Mouse (Mus musculus): ENCODE measurements at regions not wholly inside any gene's neighbourhood (a gene's known extent, or its start where the extent isn't known, plus 50 kb on each side); places are given as distances from the start of the nearest gene placed in this dataset.
A peak's percentile ranks its signal among the peaks of the same experiment; 100 is the strongest.

DNA sequence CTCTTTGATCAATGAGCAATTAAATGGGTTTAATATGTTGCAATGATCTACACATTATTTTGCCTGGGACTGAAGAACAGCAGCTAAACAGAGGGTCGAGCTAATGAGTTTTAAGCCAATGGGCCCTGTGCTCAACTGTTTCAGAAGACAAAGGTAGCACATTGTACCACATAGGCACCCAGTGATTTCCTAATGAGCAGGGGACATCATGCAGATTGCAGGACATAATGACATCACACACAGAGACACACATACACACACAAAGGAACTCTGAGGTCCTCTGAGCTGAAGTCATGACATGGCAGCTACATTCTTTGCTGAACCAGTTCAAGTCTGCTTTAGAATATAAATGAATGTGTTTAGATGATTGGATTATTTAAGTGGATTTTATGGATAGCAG is 71.9 kb downstream of the Zfp330 start:
- Histone ChIP-seq H3K27ac (ENCODE audit: low read depth) (no peak overlapping the region), H3K9me3 (replicated peaks; ENCODE audit: control insufficient read depth, low read length) (no peaks in the 10 kb centered on the region), H3K4me3 (ENCODE audit: low read depth, low read length) (no peak overlapping the region), H3K9ac (replicated peaks; ENCODE audit: low read depth, low read length) (no peak overlapping the region), H3K36me3 (replicated peaks; ENCODE audit: control insufficient read depth, insufficient read depth, low read length) (no peaks in the 10 kb centered on the region), H3K4me2 (ENCODE audit: low read depth, low read length) (no peak overlapping the region), H3K27me3 (ENCODE audit: control insufficient read depth, insufficient read depth, low read length) (no peaks in the 10 kb centered on the region), H3K4me1 (ENCODE audit: control insufficient read depth, insufficient read depth) (no peaks in the 10 kb centered on the region)
- no peak for DNase-seq (ENCODE audit: low spot score)
- no peak for TF ChIP-seq EP300 (IDR thresholded peaks at IDR 0.05; ENCODE audit: low read depth)
- TF ChIP-seq CTCF (IDR thresholded peaks at IDR 0.05; ENCODE audit: low read depth) = no peak
- WGBS = 76% methylated on average over 1 of the region's 1 CpGs
- no peak for ATAC-seq (ENCODE audit: insufficient read depth, low read depth)

GRCm38 (mm10) chr8:82700471-82700870 is 73.5 kb downstream of the Zfp330 start:
- Histone ChIP-seq H3K36me3 (replicated peaks; ENCODE audit: control insufficient read depth, insufficient read depth, low read length) (no peaks in the 10 kb centered on the region), H3K4me3 (ENCODE audit: low read depth, low read length) (no peak overlapping the region), H3K27ac (ENCODE audit: low read depth) (no peak overlapping the region), H3K9ac (replicated peaks; ENCODE audit: low read depth, low read length) (no peak overlapping the region), H3K4me2 (ENCODE audit: low read depth, low read length) (no peak overlapping the region), H3K9me3 (replicated peaks; ENCODE audit: control insufficient read depth, low read length) (no peaks in the 10 kb centered on the region), H3K27me3 (ENCODE audit: control insufficient read depth, insufficient read depth, low read length) (no peaks in the 10 kb centered on the region), H3K4me1 (ENCODE audit: control insufficient read depth, insufficient read depth) (no peaks in the 10 kb centered on the region)
- 59% methylated on average over 1 of the region's 1 CpGs for WGBS
- TF ChIP-seq EP300 (IDR thresholded peaks at IDR 0.05; ENCODE audit: low read depth) (no peak), CTCF (IDR thresholded peaks at IDR 0.05; ENCODE audit: low read depth) (no peak)
- no peak for ATAC-seq (ENCODE audit: insufficient read depth, low read depth)
- DNase-seq (ENCODE audit: low spot score) = no peak

DNA sequence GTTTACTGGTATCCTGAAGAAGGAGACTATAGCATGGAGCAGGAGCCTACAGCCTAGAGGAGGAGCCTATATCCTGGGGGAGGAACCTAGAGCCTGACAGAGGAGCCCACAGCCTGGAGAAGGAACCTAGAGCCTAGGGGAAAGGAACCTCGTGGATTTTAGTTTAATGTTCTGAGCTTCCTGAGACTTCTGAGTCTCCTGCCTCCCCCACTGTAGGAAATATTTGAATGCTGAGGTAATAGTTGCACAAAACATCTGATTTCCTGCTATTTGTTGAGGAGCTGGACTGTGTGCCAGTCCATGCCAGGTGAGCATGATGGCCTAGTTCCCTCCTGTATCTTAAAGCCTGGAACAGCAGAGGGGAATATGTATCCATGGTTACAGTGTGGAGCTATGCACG is 74.7 kb downstream of the Zfp330 start:
- H3K4me2 ChIP-seq (ENCODE audit: low read depth, low read length) = no peak overlapping the region
- H3K36me3 ChIP-seq (replicated peaks; ENCODE audit: control insufficient read depth, insufficient read depth, low read length) = no peaks in the 10 kb centered on the region
- H3K4me3 ChIP-seq (ENCODE audit: low read depth, low read length) = no peak overlapping the region
- no peak overlapping the region for H3K27ac ChIP-seq (ENCODE audit: low read depth)
- 60% methylated on average over 2 of the region's 2 CpGs for WGBS
- no peaks in the 10 kb centered on the region for H3K27me3 ChIP-seq (ENCODE audit: control insufficient read depth, insufficient read depth, low read length)
- no peak for ATAC-seq (ENCODE audit: insufficient read depth, low read depth)
- TF ChIP-seq CTCF (IDR thresholded peaks at IDR 0.05; ENCODE audit: low read depth) = no peak
- no peak for TF ChIP-seq EP300 (IDR thresholded peaks at IDR 0.05; ENCODE audit: low read depth)
- H3K9me3 ChIP-seq (replicated peaks; ENCODE audit: control insufficient read depth, low read length) = no peaks in the 10 kb centered on the region
- no peak overlapping the region for H3K9ac ChIP-seq (replicated peaks; ENCODE audit: low read depth, low read length)
- DNase-seq (ENCODE audit: low spot score) = no peak
- no peaks in the 10 kb centered on the region for H3K4me1 ChIP-seq (ENCODE audit: control insufficient read depth, insufficient read depth)

DNA sequence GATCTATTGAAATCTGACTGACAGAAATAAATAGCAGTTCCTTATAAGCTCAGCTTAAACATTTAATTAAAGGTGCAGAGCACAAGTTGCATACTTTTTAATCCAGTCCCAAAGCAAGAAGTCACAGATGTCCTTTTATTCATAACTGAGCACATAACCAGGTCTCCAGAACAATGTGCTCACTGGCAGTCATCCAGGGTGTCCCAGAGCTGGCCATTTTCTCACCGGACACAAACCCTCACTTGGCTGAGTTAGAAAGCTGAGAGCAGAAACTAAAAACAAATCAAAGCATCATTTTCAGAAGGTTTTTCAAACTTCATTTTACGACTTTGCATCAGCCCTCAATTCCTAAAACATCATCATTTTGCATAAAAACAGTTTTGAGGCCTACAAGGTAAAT is 75.9 kb downstream of the Zfp330 start:
- H3K9ac ChIP-seq (replicated peaks; ENCODE audit: low read depth, low read length) = no peak overlapping the region
- H3K27ac ChIP-seq (ENCODE audit: low read depth) = 0 out of 2 replicates have a peak overlapping the region, but pooled peaks have one; percentile 17
- TF ChIP-seq EP300 (IDR thresholded peaks at IDR 0.05; ENCODE audit: low read depth) (no peak), CTCF (IDR thresholded peaks at IDR 0.05; ENCODE audit: low read depth) (no peak)
- DNase-seq (ENCODE audit: low spot score) (peak; percentile 11), ATAC-seq (ENCODE audit: insufficient read depth, low read depth) (no peak)
- WGBS = 22% methylated on average over 2 of the region's 2 CpGs
- H3K36me3 ChIP-seq (replicated peaks; ENCODE audit: control insufficient read depth, insufficient read depth, low read length) = no peaks in the 10 kb centered on the region
- no peak overlapping the region for H3K4me3 ChIP-seq (ENCODE audit: low read depth, low read length)
- H3K4me2 ChIP-seq (ENCODE audit: low read depth, low read length) = no peak overlapping the region
- H3K9me3 ChIP-seq (replicated peaks; ENCODE audit: control insufficient read depth, low read length) = no peaks in the 10 kb centered on the region
- no peaks in the 10 kb centered on the region for H3K4me1 ChIP-seq (ENCODE audit: control insufficient read depth, insufficient read depth)
- H3K27me3 ChIP-seq (ENCODE audit: control insufficient read depth, insufficient read depth, low read length) = no peaks in the 10 kb centered on the region

GRCm38 (mm10) chr8:82693086-82693485 is 80.9 kb downstream of the Zfp330 start:
- WGBS = 63% methylated on average over 3 of the region's 3 CpGs

DNA sequence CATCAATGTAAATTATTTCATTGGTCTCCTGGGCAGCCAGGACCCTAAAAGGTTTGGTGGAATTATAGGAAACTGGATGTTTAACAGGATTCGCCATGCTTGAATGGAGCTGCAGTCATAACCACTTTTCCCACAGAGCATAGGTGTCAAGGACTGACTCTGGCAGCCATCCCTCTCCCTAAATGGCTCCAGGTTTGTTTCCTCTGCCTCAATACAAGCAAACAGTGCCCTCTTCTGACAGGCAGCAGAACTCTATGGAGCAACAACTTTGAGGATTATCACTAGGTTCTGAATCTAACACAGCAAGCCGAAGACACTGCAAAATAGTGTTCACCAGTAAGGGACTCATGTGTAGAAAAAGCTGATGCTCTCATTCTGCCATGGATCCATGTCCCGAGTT is 84.6 kb downstream of the Zfp330 start:
- ATAC-seq (ENCODE audit: insufficient read depth, low read depth) (no peak), DNase-seq (ENCODE audit: low spot score) (peak; percentile 33)
- H3K9me3 ChIP-seq (replicated peaks; ENCODE audit: control insufficient read depth, low read length) = no peaks in the 10 kb centered on the region
- no peaks in the 10 kb centered on the region for H3K4me1 ChIP-seq (ENCODE audit: control insufficient read depth, insufficient read depth)
- H3K9ac ChIP-seq (replicated peaks; ENCODE audit: low read depth, low read length) = no peak overlapping the region
- H3K27ac ChIP-seq (ENCODE audit: low read depth) = no peak overlapping the region
- H3K4me3 ChIP-seq (ENCODE audit: low read depth, low read length) = no peak overlapping the region
- H3K4me2 ChIP-seq (ENCODE audit: low read depth, low read length) = no peak overlapping the region
- 39% methylated on average over 3 of the region's 3 CpGs for WGBS
- H3K27me3 ChIP-seq (ENCODE audit: control insufficient read depth, insufficient read depth, low read length) = no peaks in the 10 kb centered on the region
- TF ChIP-seq EP300 (IDR thresholded peaks at IDR 0.05; ENCODE audit: low read depth) (no peak), CTCF (IDR thresholded peaks at IDR 0.05; ENCODE audit: low read depth) (peak; percentile 79)
- no peaks in the 10 kb centered on the region for H3K36me3 ChIP-seq (replicated peaks; ENCODE audit: control insufficient read depth, insufficient read depth, low read length)

More at GRCm38 (mm10) chr8:82693086-82693485, 80.9 kb downstream of the Zfp330 start:
- no peaks in the 10 kb centered on the region for H3K4me1 ChIP-seq (ENCODE audit: control insufficient read depth, insufficient read depth)
- no peak overlapping the region for H3K9ac ChIP-seq (replicated peaks; ENCODE audit: low read depth, low read length)
- no peaks in the 10 kb centered on the region for H3K36me3 ChIP-seq (replicated peaks; ENCODE audit: control insufficient read depth, insufficient read depth, low read length)
- H3K27me3 ChIP-seq (ENCODE audit: control insufficient read depth, insufficient read depth, low read length) = no peaks in the 10 kb centered on the region
- ATAC-seq (ENCODE audit: insufficient read depth, low read depth) (no peak), DNase-seq (ENCODE audit: low spot score) (no peak)
- H3K4me2 ChIP-seq (ENCODE audit: low read depth, low read length) = no peak overlapping the region
- no peak overlapping the region for H3K4me3 ChIP-seq (ENCODE audit: low read depth, low read length)
- no peak for TF ChIP-seq CTCF (IDR thresholded peaks at IDR 0.05; ENCODE audit: low read depth)
- H3K27ac ChIP-seq (ENCODE audit: low read depth) = no peak overlapping the region
- no peaks in the 10 kb centered on the region for H3K9me3 ChIP-seq (replicated peaks; ENCODE audit: control insufficient read depth, low read length)
